Mouse (Mus musculus) adrenal gland, adult (tissue): ENCODE results near the gene Gm4707.
"Not testable (repeated sequence)": the region's sequence is repeated elsewhere in the genome, so short reads cannot be mapped to it uniquely, and the experiment has no call there.

Experiments
- DNase-seq, 2 experiments: peaks; one replicate each; pipeline ENCODE4 v3.0.0; 2022 to 2023; ENCODE audit warnings: low spot score in 1 of 2; ENCODE audit not compliant: inconsistent age in 2 of 2

Gene Gm4707

DNA sequence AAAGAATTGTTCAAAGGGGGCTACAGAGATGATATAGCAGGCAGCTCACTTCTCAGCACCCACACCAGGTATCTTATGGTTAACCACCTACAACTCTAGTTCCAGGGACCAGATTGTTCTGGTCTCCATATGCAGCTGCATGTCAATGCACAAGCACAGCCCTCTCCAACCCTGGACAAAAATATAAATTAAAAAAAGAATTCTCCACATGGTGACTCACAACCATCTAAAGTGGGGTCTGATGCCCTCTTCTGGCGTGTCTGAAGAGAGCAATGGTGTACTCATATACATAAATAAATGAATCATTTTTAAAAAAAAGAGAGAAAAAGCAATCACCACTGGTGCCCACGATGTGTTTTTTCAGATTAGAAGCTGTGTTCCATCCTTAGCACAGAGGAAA, 15.0 kb downstream of the Gm4707 start:
- no peak for DNase-seq

DNA sequence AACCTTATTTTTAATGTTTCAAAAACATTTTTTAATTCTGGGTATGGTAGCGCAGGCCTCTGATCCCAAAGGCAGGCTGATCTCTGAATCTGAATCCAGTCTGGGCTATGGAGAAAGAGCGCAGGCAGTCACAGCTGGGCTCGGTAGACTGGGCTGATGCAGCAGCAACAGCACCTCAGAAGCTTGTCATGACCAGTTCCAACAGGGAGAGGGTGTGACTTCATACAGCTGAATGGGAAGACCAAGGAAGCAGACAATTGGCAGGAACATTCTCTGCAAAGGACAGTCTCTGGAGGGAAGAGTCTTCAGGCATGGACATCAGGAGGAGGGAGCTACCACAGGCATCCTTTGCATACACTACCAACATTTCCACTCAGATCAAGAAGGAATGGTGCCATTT, 15.6 kb downstream of the Gm4707 start:
- DNase-seq = no peak

DNA sequence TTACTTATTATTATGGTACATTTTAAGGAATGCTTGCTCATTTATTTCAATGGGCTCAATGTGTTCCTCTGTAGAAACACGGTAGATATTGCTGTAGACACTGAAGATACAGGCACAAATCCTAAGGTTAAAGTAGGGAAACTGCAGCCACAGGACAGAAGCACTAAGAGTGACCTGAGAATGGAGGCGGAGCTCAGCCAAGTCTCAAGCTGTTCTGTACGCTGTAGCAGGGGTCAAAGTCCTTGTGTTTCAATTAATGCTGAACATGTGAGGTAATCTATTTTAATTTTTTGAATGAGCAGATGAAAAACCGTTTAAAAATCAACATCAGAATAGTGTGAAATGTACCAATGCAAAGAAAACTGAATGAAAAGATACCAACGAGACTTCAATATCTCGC, 16.4 kb downstream of the Gm4707 start:
- DNase-seq = no peak

DNA sequence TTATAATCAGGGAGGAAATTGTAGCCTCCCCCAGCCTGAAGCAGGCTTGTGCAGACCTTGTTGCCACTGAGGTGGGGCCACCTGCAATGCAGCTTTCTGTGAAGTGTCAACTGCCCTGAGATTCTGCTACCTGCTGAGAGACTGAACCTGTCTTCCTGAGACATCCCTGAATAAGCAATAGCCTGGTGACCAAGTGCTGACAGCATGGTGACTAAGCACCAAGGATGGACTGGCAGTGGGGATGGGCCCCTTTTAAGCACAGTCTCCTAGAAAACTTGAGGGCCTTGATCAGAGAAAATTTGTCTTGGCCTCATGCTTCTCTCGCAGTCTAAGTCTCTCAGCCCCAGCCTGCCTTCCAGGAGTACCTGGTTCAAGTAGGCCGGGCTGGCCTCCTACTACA, 37.2 kb downstream of the Gm4707 start:
- not testable (repeated sequence) for DNase-seq

DNA sequence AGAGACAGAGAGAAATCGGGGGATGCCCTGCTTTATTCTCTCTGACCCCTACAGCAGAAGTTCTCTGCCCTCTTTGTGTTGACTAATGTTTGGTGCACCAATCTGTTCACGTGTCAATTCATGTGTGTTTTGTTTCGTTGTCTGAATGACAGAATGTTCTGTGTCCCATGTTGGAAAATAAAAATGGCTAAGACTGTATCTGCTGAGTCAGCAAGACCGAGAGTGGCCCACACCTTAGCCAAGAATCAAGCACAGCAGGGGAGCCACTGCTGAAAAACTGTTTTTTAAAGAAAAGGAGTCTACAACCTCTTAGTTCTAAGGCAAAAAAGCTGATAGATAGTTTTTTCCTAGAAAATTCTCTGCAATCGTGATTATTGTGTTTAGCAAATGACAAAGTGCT, 40.3 kb downstream of the Gm4707 start:
- not testable (repeated sequence) for DNase-seq

DNA sequence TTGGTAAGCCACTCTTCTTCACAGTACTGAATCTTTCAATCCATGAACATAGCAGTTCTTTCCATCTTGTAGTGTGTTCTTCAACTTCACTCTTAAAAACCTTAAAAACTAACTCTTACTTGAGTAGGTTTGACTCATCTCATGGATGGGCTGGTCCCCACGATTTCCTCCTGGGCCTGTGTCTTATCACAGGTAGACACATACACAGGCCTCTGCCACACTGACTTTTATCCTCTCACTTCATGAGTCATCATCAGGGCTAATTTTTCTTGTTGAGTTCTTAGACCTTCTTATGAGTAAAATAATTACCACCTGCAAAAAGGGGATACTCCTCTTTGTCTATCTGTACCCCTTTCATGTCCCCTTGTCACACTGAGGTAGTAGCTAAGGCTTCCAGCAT, 42.7 kb downstream of the Gm4707 start:
- no peak for DNase-seq
